Mouse (Mus musculus): Measurements from ENCODE around the gene Mkln1. TPM values are rescaled to one million over a fixed set of nuclear protein-coding genes. Genes with fewer than 3 reads are reported as not detected.

The Mkln1 gene
- total and polyA plus RNA-seq, 2 experiments from 2014 or later, result 93.5 to 119 TPM

DNA sequence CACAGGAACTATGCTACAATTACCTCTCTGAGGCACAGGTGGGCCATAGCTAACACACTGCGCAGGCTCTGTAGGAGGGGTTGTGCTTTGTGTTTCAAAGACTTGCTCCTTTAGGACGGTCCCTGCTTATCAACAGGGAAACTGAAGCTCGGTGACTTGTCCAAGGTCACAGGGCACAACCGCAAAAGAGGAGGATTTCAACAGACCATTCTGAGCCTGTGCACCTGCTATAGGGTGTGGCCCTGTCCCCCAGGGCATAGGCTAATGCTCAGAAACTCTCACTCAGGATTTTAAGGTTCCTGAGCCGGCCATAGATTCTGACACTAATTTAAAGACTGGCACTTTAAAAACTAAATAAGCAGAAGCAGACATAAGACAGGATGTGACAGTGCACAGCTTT, 128.4 kb downstream of the Mkln1 start:
- Histone ChIP-seq H3K9ac (no peak overlapping the region), H3K27ac (ENCODE audit: low read depth, low read length) (no peak overlapping the region), H3K9me3 (ENCODE audit: low read length) (no peaks in the 10 kb centered on the region), H3K36me3 (ENCODE audit: insufficient read depth) (peaks cover 17% of the 10 kb centered on the region), H3K4me1 (ENCODE audit: insufficient read depth) (peaks cover 5% of the 10 kb centered on the region; the same call in 1 of the 2 replicates), H3K4me2 (ENCODE audit: low read depth) (no peak overlapping the region), H3K27me3 (ENCODE audit: insufficient read depth, low read length) (no peaks in the 10 kb centered on the region), H3K4me3 (ENCODE audit: low read depth, low read length) (no peak overlapping the region)
- 92% methylated on average over 5 of the region's 5 CpGs for WGBS
- no peak for DNase-seq
- TF ChIP-seq CTCF (IDR thresholded peaks at IDR 0.05; ENCODE audit: low read depth), result no peak
- ATAC-seq, result no peak

DNA sequence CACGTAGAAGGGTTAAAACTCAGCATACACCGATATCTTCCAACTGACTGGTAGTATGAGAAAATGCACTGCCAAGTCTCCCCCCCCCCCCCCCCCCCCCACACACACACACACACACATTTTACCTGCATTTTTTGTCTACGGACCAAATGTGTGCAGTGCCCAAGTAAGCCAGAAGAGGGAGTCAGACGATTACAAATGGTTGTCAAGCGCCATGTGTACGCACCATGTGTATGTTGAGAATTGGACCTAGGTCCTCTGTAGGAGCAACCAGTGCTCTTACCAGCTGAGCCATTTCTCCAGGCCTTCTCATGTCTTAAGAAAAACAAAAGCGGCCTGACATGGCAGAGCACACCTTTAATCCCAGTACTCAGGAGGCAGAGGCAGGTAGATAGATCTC, 129.4 kb downstream of the Mkln1 start:
- peaks cover 17% of the 10 kb centered on the region for H3K36me3 ChIP-seq (ENCODE audit: insufficient read depth)
- no peaks in the 10 kb centered on the region for H3K27me3 ChIP-seq (ENCODE audit: insufficient read depth, low read length)
- no peak overlapping the region for H3K4me3 ChIP-seq (ENCODE audit: low read depth, low read length)
- H3K4me1 ChIP-seq (ENCODE audit: insufficient read depth), result peaks cover 5% of the 10 kb centered on the region; the same call in 1 of the 2 replicates
- ATAC-seq (no peak), DNase-seq (peak; percentile 63)
- no peak overlapping the region for H3K27ac ChIP-seq (ENCODE audit: low read depth, low read length)
- TF ChIP-seq CTCF (IDR thresholded peaks at IDR 0.05; ENCODE audit: low read depth), result peak; percentile 70
- WGBS, result 72% methylated on average over 7 of the region's 7 CpGs
- no peaks in the 10 kb centered on the region for H3K9me3 ChIP-seq (ENCODE audit: low read length)
- no peak overlapping the region for H3K4me2 ChIP-seq (ENCODE audit: low read depth)
- no peak overlapping the region for H3K9ac ChIP-seq

DNA sequence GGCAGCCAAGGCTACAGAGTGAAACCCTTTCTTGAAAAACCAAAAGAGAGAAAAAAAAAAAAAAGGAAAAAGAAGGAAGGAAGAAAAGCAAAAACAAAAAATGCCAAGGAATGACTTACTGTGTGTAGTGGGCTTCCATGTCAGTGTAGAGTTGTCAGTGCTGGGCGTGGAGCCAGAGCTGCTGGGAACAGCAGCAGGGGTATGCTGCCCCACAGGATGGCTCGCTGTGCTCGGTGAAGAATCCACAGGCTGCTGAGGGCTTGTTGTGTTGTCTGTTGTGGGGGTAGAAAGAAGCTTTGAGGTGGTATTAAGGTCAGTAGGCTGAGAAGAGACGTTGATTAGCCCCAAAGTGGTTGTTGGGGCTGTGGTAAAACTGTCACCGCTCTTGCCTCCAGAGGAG, 129.8 kb downstream of the Mkln1 start:
- no peak overlapping the region for H3K4me2 ChIP-seq (ENCODE audit: low read depth)
- WGBS, result 84% methylated on average over 5 of the region's 5 CpGs
- H3K4me1 ChIP-seq (ENCODE audit: insufficient read depth), result peaks cover 3% of the 10 kb centered on the region; the same call in 1 of the 2 replicates
- H3K9me3 ChIP-seq (ENCODE audit: low read length), result no peaks in the 10 kb centered on the region
- H3K36me3 ChIP-seq (ENCODE audit: insufficient read depth), result peaks cover 17% of the 10 kb centered on the region
- TF ChIP-seq CTCF (IDR thresholded peaks at IDR 0.05; ENCODE audit: low read depth), result no peak
- H3K4me3 ChIP-seq (ENCODE audit: low read depth, low read length), result no peak overlapping the region
- ATAC-seq (no peak), DNase-seq (no peak)
- H3K9ac ChIP-seq, result no peak overlapping the region
- no peak overlapping the region for H3K27ac ChIP-seq (ENCODE audit: low read depth, low read length)
- H3K27me3 ChIP-seq (ENCODE audit: insufficient read depth, low read length), result no peaks in the 10 kb centered on the region

DNA sequence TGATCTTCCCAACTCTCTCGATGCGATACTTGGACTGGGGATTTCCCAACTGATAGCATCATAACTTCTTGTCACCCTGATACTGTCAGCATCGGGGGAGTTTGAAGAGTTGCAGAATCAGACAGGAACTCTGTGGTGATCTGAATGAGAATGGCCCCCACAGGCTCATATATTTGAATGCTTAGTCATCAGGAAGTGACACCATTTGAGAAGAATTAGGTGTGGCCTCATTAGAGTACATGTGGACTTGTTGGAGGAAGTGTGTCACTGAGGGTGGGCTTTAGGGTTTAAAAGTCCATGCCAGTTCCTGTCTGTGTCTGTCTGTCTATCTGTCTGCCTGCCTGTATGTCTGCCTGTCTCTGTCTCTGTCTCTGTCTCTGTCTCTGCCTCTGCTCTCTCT, 133.3 kb downstream of the Mkln1 start:
- WGBS, result 89% methylated on average over 3 of the region's 3 CpGs
- no peak for DNase-seq
- H3K27ac ChIP-seq (ENCODE audit: low read depth, low read length), result no peak overlapping the region
- H3K9ac ChIP-seq, result no peak overlapping the region
- H3K4me1 ChIP-seq (ENCODE audit: insufficient read depth), result no peaks in the 10 kb centered on the region
- ATAC-seq, result no peak
- H3K4me3 ChIP-seq (ENCODE audit: low read depth, low read length), result no peak overlapping the region
- TF ChIP-seq CTCF (IDR thresholded peaks at IDR 0.05; ENCODE audit: low read depth), result no peak
- H3K27me3 ChIP-seq (ENCODE audit: insufficient read depth, low read length), result no peaks in the 10 kb centered on the region
- peaks cover 1% of the 10 kb centered on the region; the same call in 1 of the 2 replicates for H3K36me3 ChIP-seq (ENCODE audit: insufficient read depth)
- H3K9me3 ChIP-seq (ENCODE audit: low read length), result no peaks in the 10 kb centered on the region
- H3K4me2 ChIP-seq (ENCODE audit: low read depth), result no peak overlapping the region

DNA sequence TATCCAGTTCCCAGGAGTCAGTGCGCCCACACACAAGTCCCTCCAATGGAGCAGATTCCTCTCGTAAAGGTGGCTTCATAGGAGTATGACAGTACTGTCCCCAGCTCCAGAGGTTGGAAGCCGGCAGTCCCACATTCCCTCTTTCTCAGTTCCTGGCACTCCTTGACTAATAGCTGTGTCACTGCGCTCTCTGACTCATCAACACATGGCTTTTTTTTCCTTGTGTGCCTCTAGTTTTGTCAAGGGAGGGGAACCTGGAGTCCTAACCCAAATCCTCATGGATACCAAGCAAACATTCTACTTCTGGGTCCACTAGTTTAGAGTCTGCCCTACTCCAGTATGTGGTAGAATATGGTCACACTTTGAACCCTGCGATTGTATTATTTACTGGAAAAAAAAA, 136.2 kb downstream of the Mkln1 start:
- ATAC-seq, result no peak
- H3K36me3 ChIP-seq (ENCODE audit: insufficient read depth), result no peaks in the 10 kb centered on the region
- H3K4me3 ChIP-seq (ENCODE audit: low read depth, low read length), result no peak overlapping the region
- H3K9me3 ChIP-seq (ENCODE audit: low read length), result no peaks in the 10 kb centered on the region
- 96% methylated on average over 5 of the region's 5 CpGs for WGBS
- H3K9ac ChIP-seq, result no peak overlapping the region
- no peak for TF ChIP-seq CTCF (IDR thresholded peaks at IDR 0.05; ENCODE audit: low read depth)
- no peak for DNase-seq
- no peaks in the 10 kb centered on the region for H3K4me1 ChIP-seq (ENCODE audit: insufficient read depth)
- H3K27ac ChIP-seq (ENCODE audit: low read depth, low read length), result no peak overlapping the region
- H3K4me2 ChIP-seq (ENCODE audit: low read depth), result no peak overlapping the region
- no peaks in the 10 kb centered on the region for H3K27me3 ChIP-seq (ENCODE audit: insufficient read depth, low read length)

DNA sequence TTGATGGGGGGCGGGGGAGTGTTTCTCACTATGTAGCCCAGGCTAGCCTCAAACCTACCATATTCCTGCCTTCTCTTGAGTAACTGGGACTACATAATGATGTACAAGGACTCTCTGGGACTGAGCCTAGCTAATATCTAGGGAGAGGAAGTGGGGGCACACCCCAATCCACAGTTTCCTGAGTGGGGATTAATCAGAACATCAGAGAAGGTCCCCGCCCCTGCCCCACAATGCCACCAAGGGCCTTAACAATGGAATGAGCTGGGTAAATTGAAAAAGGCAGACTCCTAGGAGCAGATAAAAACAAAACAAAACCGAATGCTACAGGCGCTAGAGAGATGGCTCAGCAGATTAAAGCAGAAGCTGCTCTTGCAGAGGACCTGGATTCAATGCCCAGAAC, 138.7 kb downstream of the Mkln1 start:
- ATAC-seq, result no peak

DNA sequence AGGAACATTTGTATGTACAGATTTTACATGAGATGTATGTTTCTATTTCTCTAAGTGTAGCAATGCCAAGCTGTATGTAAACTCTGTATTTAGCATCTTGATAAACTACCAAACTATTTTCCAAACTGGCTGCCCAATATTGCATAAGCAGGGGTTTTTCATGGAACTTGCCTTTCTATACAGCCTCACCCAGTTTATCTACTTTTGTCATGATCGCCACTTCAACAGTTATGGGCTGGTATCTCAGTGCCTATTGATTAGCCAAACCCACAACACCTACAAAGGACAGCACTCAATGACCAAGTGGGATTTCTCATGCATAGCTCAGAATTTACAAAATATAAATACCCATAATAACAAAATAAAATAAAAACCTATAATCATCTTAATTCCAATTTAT, 139.6 kb downstream of the Mkln1 start:
- ATAC-seq (no peak), DNase-seq (no peak)
- Histone ChIP-seq H3K4me2 (ENCODE audit: low read depth) (no peak overlapping the region), H3K4me3 (ENCODE audit: low read depth, low read length) (no peak overlapping the region), H3K27ac (ENCODE audit: low read depth, low read length) (no peak overlapping the region), H3K27me3 (ENCODE audit: insufficient read depth, low read length) (no peaks in the 10 kb centered on the region), H3K4me1 (ENCODE audit: insufficient read depth) (no peaks in the 10 kb centered on the region), H3K36me3 (ENCODE audit: insufficient read depth) (no peaks in the 10 kb centered on the region), H3K9ac (no peak overlapping the region), H3K9me3 (ENCODE audit: low read length) (no peaks in the 10 kb centered on the region)
- TF ChIP-seq CTCF (IDR thresholded peaks at IDR 0.05; ENCODE audit: low read depth), result no peak
- 98% methylated on average over 1 of the region's 1 CpGs for WGBS

More for the DNA sequence above, 138.7 kb downstream of the Mkln1 start:
- H3K4me3 ChIP-seq (ENCODE audit: low read depth, low read length), result no peak overlapping the region
- DNase-seq, result no peak
- no peak for TF ChIP-seq CTCF (IDR thresholded peaks at IDR 0.05; ENCODE audit: low read depth)
- no peak overlapping the region for H3K27ac ChIP-seq (ENCODE audit: low read depth, low read length)
- H3K9me3 ChIP-seq (ENCODE audit: low read length), result no peaks in the 10 kb centered on the region
- H3K4me2 ChIP-seq (ENCODE audit: low read depth), result no peak overlapping the region
- no peaks in the 10 kb centered on the region for H3K36me3 ChIP-seq (ENCODE audit: insufficient read depth)
- H3K9ac ChIP-seq, result no peak overlapping the region
- H3K4me1 ChIP-seq (ENCODE audit: insufficient read depth), result no peaks in the 10 kb centered on the region
- 67% methylated on average over 4 of the region's 4 CpGs for WGBS
- no peaks in the 10 kb centered on the region for H3K27me3 ChIP-seq (ENCODE audit: insufficient read depth, low read length)

DNA sequence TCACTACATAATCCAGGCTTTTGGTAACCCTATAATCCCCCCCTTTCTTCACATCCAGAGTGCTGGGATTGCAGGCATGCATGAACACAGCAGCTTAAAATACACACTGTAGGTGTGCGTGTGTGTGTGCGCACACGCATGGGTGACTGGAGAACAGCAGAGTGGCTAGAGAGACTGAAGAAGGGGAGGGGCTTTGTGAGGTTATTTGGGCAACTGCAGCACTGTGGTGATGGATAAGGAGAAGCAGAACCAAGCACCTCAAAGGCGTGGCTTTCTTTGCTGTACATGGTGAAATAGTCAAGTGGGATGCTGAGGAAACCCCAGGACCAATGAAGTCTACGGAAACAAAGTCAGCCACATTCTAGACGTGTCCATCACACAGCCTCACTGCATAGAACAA, 141.5 kb downstream of the Mkln1 start:
- DNase-seq, result no peak
- H3K27ac ChIP-seq (ENCODE audit: low read depth, low read length), result no peak overlapping the region
- no peak for ATAC-seq
- no peak for TF ChIP-seq CTCF (IDR thresholded peaks at IDR 0.05; ENCODE audit: low read depth)
- H3K9me3 ChIP-seq (ENCODE audit: low read length), result no peaks in the 10 kb centered on the region
- no peak overlapping the region for H3K9ac ChIP-seq
- no peaks in the 10 kb centered on the region for H3K4me1 ChIP-seq (ENCODE audit: insufficient read depth)
- 92% methylated on average over 6 of the region's 6 CpGs for WGBS
- no peak overlapping the region for H3K4me3 ChIP-seq (ENCODE audit: low read depth, low read length)
- no peaks in the 10 kb centered on the region for H3K27me3 ChIP-seq (ENCODE audit: insufficient read depth, low read length)
- H3K36me3 ChIP-seq (ENCODE audit: insufficient read depth), result no peaks in the 10 kb centered on the region
- no peak overlapping the region for H3K4me2 ChIP-seq (ENCODE audit: low read depth)

Measured in forebrain, postnatal 0 days (tissue).